Mouse (Mus musculus) lung, postnatal 14 days (tissue): ENCODE data around the gene Olfr446.

Experiments used
- DNase-seq: peaks from one replicate; pipeline ENCODE4 v3.0.0; 2021

Gene Olfr446

DNA sequence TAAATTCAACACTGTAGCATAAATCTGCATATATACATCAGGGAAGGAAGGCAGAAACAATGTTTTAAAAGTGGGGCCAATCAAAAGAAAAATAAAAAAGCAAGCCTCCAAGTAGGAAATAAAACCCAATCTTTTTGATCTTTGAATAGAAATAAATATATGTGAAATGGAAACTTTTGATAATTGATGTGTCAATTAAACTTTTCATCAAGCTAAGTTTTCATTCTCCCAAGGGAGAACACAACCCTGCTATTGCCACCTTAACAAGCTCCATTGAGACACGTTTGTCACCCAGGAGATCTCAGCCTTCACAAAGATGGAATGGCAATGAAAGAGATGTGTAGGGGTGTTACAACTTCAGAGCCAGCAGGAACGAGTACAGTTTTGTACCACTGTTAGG, at the start of gene Olfr446:
Gene Olfr446, plus strand, starts transcription at position 301 of the 400 bp plus-strand sequence.
- DNase-seq = no peak

DNA sequence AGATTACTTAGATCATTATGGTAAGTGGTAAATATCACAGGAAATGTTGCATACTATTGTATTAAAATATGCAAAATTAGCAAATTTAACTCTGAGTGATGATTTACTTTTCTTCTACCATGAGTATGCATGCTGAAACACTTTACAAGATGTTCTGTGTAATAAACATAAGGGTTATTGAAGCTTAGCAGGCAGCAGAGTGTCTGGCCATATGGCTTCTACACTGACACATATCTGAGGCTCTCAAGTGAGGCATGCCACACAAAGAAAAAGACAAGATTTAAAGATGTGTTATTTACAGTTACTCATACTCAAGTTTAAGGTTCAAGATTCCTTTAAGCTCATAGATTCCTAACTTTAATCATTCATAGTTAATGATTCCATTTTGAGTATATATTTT, 44.9 kb upstream of the Olfr446 start:
- no peak for DNase-seq

DNA sequence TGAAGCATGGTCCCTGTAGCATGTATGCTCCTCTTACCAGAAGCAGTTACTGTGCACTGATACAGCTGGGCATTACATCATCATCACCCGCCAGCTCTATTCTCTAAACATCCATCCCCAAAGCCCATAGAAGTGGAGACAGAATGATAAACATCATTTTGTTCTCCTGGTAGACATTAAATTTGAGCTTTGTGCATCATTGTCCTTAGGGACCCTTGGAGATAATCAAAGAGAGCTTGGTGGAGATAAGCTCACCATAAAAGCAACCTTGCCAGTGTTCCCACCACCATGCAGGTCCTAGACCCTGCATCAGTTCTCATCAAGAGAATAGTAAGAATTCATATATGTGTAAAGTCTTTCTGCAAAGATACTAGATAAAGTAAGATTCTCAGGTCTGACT, 31.0 kb upstream of the Olfr446 start, which contains the start of gene Olfr448:
Gene Olfr448, plus strand, starts transcription at position 301 of the 400 bp plus-strand sequence.
- DNase-seq = no peak

DNA sequence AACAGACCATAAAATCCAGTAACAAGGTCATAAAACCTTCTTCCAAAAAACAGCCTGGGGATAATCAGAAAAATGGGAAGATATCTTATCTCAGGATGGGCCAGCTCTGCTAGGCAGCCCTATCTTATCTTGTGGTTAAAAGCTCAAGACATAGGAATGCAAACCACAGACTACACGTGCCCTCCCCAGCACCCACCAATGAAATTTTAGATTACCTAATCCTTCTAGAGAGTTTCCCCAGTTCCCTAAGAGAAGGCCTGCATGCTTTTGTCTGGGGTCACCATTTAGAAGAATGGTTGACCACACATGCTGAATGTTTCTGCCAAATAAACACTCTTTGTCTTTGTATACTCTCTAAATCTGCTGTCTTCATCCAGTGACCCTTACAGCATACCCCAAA, 20.8 kb upstream of the Olfr446 start:
- DNase-seq = no peak

DNA sequence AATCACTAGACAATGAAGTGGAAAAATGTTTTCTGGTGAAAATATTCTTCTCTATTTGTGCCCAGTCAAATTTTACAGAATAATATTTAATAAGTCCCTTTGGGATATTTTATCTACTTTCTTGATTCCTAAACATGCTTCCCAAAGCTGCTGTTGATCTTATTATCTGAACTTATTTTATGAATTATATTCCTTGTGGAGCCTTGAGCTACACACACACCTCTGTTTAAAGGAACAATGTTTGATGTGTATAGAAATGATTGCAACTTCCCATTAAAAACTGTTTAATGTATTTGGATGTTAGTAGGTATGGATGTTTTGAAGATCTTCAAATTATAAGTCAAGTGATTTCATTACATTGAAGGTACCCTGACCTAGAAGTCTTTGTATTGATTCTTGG, 12.6 kb upstream of the Olfr446 start, which contains the start of gene Olfr447:
Gene Olfr447, plus strand, starts transcription at position 301 of the 400 bp plus-strand sequence.
- no peak for DNase-seq

DNA sequence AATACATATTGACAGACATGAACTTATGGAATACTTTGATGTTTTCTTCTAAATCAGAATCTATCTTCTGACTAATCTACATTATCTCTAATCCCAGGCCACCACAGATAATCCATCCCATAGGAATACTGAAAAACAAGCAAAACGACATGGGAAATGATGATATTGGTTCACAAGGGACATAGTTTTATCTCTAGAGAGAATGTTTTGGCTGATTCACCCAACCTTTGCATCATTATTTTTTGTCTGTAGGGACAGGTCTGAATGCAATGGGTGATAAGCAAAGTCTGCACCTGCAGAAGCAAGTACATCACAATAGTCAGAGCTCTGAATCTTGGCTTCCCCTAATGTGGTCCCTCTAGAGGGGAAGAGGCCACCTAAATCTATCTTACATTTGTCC, 27.6 kb downstream of the Olfr446 start, which contains the start of gene Olfr444:
Gene Olfr444, plus strand, starts transcription at position 301 of the 400 bp plus-strand sequence.
- no peak for DNase-seq

DNA sequence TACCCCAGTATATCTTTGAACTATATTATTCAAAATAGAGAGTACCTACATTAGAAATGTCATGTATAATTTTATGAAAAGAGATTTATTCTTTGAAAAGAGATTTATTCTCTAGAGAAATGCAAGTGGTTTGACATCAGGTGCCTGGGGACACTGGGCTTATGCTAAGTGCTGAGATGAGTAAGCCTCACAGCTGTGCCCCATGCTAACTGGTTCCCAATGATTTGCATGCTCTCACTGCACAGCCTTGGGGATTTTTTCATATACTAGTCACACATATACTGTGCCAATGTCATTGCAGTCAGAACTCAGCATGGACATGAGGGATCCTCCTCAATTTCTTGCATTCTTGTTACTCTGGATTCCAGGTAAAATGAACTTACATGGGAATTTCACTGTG, 59.2 kb downstream of the Olfr446 start:
- no peak for DNase-seq
